Mouse (Mus musculus): ENCODE results near the gene Sept9. TPM values are rescaled to one million over a fixed set of nuclear protein-coding genes. Genes with fewer than 3 reads are reported as not detected.

The Sept9 gene
- polyA plus RNA-seq, 1 experiment from 2014 or later = 78.9 TPM

- Histone ChIP-seq H3K4me2 (no peak overlapping the region), H3K27ac (ENCODE audit: low read depth, low read length) (no peak overlapping the region), H3K36me3 (ENCODE audit: control insufficient read depth, insufficient read depth, low read length) (no peaks in the 10 kb centered on the region), H3K4me3 (ENCODE audit: low read depth, low read length) (no peak overlapping the region), H3K4me1 (ENCODE audit: control insufficient read depth, insufficient read depth, low read length) (peaks cover 52% of the 10 kb centered on the region), H3K27me3 (ENCODE audit: control insufficient read depth, insufficient read depth, low read length) (0 out of 2 replicates have a peak, but pooled peaks cover 9% of the 10 kb centered on the region), H3K9me3 (replicated peaks; ENCODE audit: control insufficient read depth, low read length) (no peaks in the 10 kb centered on the region), H3K9ac (ENCODE audit: low read depth, low read length) (no peak overlapping the region)
- ATAC-seq (replicated peaks; ENCODE audit: insufficient number of reproducible peaks, low FRiP score, low TSS enrichment) = no peak
- 42% methylated on average over 6 of the region's 6 CpGs for WGBS (ENCODE audit: insufficient replicate concordance)
Observed at GRCm38 (mm10) chr11:117275999-117276398, 76.5 kb downstream of the Sept9 start.

DNA sequence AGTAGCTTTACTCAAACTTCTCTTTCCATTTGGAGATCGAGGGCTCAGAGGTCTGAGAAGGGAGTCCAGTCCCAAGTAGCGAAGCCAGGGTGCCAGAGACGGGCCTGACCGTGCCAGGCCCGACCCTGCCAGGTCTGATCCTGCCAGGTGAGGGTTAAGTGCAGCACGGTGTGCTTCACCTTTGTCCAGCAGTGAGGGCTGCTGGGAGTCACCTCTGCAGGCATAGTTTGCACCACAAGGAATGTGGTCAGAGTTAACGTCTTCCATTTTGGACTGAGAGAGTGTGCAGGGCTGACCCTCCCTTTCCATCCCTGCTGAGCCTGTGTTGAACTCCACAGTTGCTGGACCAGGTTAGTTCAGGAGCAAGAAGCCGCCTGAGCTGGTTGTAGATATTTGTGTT is 77.5 kb downstream of the Sept9 start:
- Histone ChIP-seq H3K27me3 (ENCODE audit: control insufficient read depth, insufficient read depth, low read length) (0 out of 2 replicates have a peak, but pooled peaks cover 4% of the 10 kb centered on the region), H3K36me3 (ENCODE audit: control insufficient read depth, insufficient read depth, low read length) (no peaks in the 10 kb centered on the region), H3K4me1 (ENCODE audit: control insufficient read depth, insufficient read depth, low read length) (peaks cover 56% of the 10 kb centered on the region), H3K27ac (ENCODE audit: low read depth, low read length) (no peak overlapping the region), H3K4me3 (ENCODE audit: low read depth, low read length) (no peak overlapping the region), H3K9ac (ENCODE audit: low read depth, low read length) (no peak overlapping the region), H3K9me3 (replicated peaks; ENCODE audit: control insufficient read depth, low read length) (no peaks in the 10 kb centered on the region), H3K4me2 (no peak overlapping the region)
- ATAC-seq (replicated peaks; ENCODE audit: insufficient number of reproducible peaks, low FRiP score, low TSS enrichment) = no peak
- WGBS (ENCODE audit: insufficient replicate concordance) = 71% methylated on average over 8 of the region's 8 CpGs

GRCm38 (mm10) chr11:117278113-117278512 is 78.7 kb downstream of the Sept9 start:
- no peak for ATAC-seq (replicated peaks; ENCODE audit: insufficient number of reproducible peaks, low FRiP score, low TSS enrichment)
- Histone ChIP-seq H3K9me3 (replicated peaks; ENCODE audit: control insufficient read depth, low read length) (no peaks in the 10 kb centered on the region), H3K4me3 (ENCODE audit: low read depth, low read length) (no peak overlapping the region), H3K27me3 (ENCODE audit: control insufficient read depth, insufficient read depth, low read length) (no peaks in the 10 kb centered on the region), H3K9ac (ENCODE audit: low read depth, low read length) (peak overlapping the region; percentile 16; the same call in 1 of the 2 replicates), H3K36me3 (ENCODE audit: control insufficient read depth, insufficient read depth, low read length) (no peaks in the 10 kb centered on the region), H3K4me2 (peak overlapping the region; percentile 22), H3K27ac (ENCODE audit: low read depth, low read length) (peak overlapping the region; percentile 50), H3K4me1 (ENCODE audit: control insufficient read depth, insufficient read depth, low read length) (peaks cover 58% of the 10 kb centered on the region)
- WGBS (ENCODE audit: insufficient replicate concordance) = 39% methylated on average over 1 of the region's 1 CpGs

DNA sequence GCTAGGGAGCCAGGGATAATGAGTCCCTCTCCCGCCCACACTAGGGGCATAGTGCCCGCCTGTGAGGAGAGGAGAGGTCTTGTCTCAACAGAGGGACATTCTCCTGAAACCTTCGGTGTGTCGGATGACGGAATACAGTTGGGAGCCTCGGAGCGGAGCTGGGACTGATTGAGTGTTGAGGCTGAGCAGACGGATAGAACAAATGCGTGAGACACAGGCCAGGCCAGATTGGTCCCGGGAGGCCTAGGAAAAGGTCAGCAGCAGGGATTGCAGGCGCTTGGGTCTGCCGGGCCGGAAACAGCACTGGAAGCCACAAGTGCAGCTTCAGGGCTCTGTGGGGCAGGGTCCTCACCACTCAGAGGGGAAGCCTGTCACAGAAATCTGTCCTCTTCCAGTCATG is 79.1 kb downstream of the Sept9 start:
- Histone ChIP-seq H3K27ac (ENCODE audit: low read depth, low read length) (peak overlapping the region; percentile 50), H3K4me2 (peak overlapping the region; percentile 22), H3K36me3 (ENCODE audit: control insufficient read depth, insufficient read depth, low read length) (no peaks in the 10 kb centered on the region), H3K27me3 (ENCODE audit: control insufficient read depth, insufficient read depth, low read length) (no peaks in the 10 kb centered on the region), H3K4me3 (ENCODE audit: low read depth, low read length) (no peak overlapping the region), H3K4me1 (ENCODE audit: control insufficient read depth, insufficient read depth, low read length) (peaks cover 62% of the 10 kb centered on the region), H3K9me3 (replicated peaks; ENCODE audit: control insufficient read depth, low read length) (no peaks in the 10 kb centered on the region), H3K9ac (ENCODE audit: low read depth, low read length) (peak overlapping the region; percentile 16)
- ATAC-seq (replicated peaks; ENCODE audit: insufficient number of reproducible peaks, low FRiP score, low TSS enrichment) = no peak; the same call in 1 of the 2 replicates
- WGBS (ENCODE audit: insufficient replicate concordance) = 31% methylated on average over 13 of the region's 13 CpGs

GRCm38 (mm10) chr11:117279993-117280392 is 80.5 kb downstream of the Sept9 start:
- WGBS (ENCODE audit: insufficient replicate concordance) = 59% methylated on average over 4 of the region's 4 CpGs
- Histone ChIP-seq H3K9ac (ENCODE audit: low read depth, low read length) (no peak overlapping the region), H3K9me3 (replicated peaks; ENCODE audit: control insufficient read depth, low read length) (no peaks in the 10 kb centered on the region), H3K27me3 (ENCODE audit: control insufficient read depth, insufficient read depth, low read length) (no peaks in the 10 kb centered on the region), H3K4me3 (ENCODE audit: low read depth, low read length) (no peak overlapping the region), H3K27ac (ENCODE audit: low read depth, low read length) (no peak overlapping the region), H3K36me3 (ENCODE audit: control insufficient read depth, insufficient read depth, low read length) (no peaks in the 10 kb centered on the region), H3K4me2 (no peak overlapping the region), H3K4me1 (ENCODE audit: control insufficient read depth, insufficient read depth, low read length) (peaks cover 69% of the 10 kb centered on the region)
- no peak for ATAC-seq (replicated peaks; ENCODE audit: insufficient number of reproducible peaks, low FRiP score, low TSS enrichment)

GRCm38 (mm10) chr11:117283048-117283888 is 83.8 kb downstream of the Sept9 start:
- H3K4me3 ChIP-seq (ENCODE audit: low read depth, low read length) = no peak overlapping the region
- H3K27ac ChIP-seq (ENCODE audit: low read depth, low read length) = 0 out of 2 replicates have a peak overlapping the region, but pooled peaks have one; percentile 22
- no peak for ATAC-seq (replicated peaks; ENCODE audit: insufficient number of reproducible peaks, low FRiP score, low TSS enrichment)
- WGBS (ENCODE audit: insufficient replicate concordance) = 57% methylated on average over 11 of the region's 11 CpGs
- H3K9me3 ChIP-seq (replicated peaks; ENCODE audit: control insufficient read depth, low read length) = no peaks in the 10 kb centered on the region
- no peak overlapping the region for H3K4me2 ChIP-seq
- H3K9ac ChIP-seq (ENCODE audit: low read depth, low read length) = no peak overlapping the region
- no peaks in the 10 kb centered on the region for H3K36me3 ChIP-seq (ENCODE audit: control insufficient read depth, insufficient read depth, low read length)
- H3K4me1 ChIP-seq (ENCODE audit: control insufficient read depth, insufficient read depth, low read length) = peaks cover 47% of the 10 kb centered on the region
- H3K27me3 ChIP-seq (ENCODE audit: control insufficient read depth, insufficient read depth, low read length) = no peaks in the 10 kb centered on the region

- no peak overlapping the region for H3K4me2 ChIP-seq
- H3K36me3 ChIP-seq (ENCODE audit: control insufficient read depth, insufficient read depth, low read length) = no peaks in the 10 kb centered on the region
- no peaks in the 10 kb centered on the region for H3K27me3 ChIP-seq (ENCODE audit: control insufficient read depth, insufficient read depth, low read length)
- H3K27ac ChIP-seq (ENCODE audit: low read depth, low read length) = 0 out of 2 replicates have a peak overlapping the region, but pooled peaks have one; percentile 22
- H3K4me3 ChIP-seq (ENCODE audit: low read depth, low read length) = no peak overlapping the region
- no peak for ATAC-seq (replicated peaks; ENCODE audit: insufficient number of reproducible peaks, low FRiP score, low TSS enrichment)
- H3K9ac ChIP-seq (ENCODE audit: low read depth, low read length) = no peak overlapping the region
- H3K9me3 ChIP-seq (replicated peaks; ENCODE audit: control insufficient read depth, low read length) = no peaks in the 10 kb centered on the region
- H3K4me1 ChIP-seq (ENCODE audit: control insufficient read depth, insufficient read depth, low read length) = peaks cover 40% of the 10 kb centered on the region
- 52% methylated on average over 6 of the region's 6 CpGs for WGBS (ENCODE audit: insufficient replicate concordance)
Observed at GRCm38 (mm10) chr11:117283889-117284450, 84.5 kb downstream of the Sept9 start.

DNA sequence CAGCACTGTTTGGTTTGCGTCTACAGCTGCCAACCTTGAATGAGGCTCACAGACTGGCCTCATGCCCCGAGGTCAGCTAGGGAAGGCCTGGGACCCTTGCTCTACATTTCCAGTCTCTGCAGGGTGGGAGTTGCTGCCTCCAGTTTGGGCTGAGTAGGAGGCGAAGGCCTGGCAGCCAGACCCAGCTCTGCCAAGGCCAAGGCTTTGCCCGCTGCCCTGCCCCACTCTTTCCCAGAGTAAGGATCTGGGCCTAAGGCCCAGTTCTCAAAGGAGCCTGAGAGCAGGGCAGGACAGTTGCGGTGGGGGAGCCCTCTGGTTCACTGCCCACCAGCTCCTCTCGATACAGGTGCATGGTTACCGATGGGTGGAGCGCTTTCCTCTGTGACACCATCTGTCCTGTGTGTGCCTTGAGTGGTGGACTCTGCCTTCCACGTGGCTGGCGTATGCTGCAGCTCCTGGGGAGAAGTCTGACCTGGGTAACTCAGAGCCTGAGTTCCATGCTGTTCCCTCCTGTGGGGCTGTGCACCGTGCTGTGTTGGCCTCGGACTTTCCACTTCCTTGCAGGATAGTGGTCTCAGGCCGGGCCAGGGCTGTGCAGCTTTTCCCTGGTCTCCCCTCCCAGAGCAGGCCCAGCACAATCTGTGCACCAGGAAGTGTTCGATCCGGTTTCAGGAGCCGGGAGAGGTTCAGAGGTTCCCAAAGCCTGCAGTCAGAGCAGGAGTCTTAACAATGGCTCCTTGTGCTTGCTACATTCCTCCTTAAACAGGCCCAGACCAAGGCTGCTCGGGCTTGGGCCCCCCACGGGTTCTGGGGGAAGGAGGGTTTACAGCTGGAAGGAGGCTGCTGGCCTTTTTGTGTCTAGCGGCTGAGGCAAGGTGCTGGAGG is 85.5 kb downstream of the Sept9 start:
- Histone ChIP-seq H3K9ac (ENCODE audit: low read depth, low read length) (no peak overlapping the region), H3K36me3 (ENCODE audit: control insufficient read depth, insufficient read depth, low read length) (no peaks in the 10 kb centered on the region), H3K9me3 (replicated peaks; ENCODE audit: control insufficient read depth, low read length) (no peaks in the 10 kb centered on the region), H3K4me3 (ENCODE audit: low read depth, low read length) (no peak overlapping the region), H3K4me2 (no peak overlapping the region), H3K4me1 (ENCODE audit: control insufficient read depth, insufficient read depth, low read length) (peaks cover 32% of the 10 kb centered on the region), H3K27me3 (ENCODE audit: control insufficient read depth, insufficient read depth, low read length) (no peaks in the 10 kb centered on the region), H3K27ac (ENCODE audit: low read depth, low read length) (peak overlapping the region; percentile 54)
- 56% methylated on average over 19 of the region's 19 CpGs for WGBS (ENCODE audit: insufficient replicate concordance)
- no peak for ATAC-seq (replicated peaks; ENCODE audit: insufficient number of reproducible peaks, low FRiP score, low TSS enrichment)
